Mouse (Mus musculus) lung, adult 2 months (tissue): ENCODE data around the gene Atf4.

Experiments used
- CTCF ChIP-seq: fragments of 200-500 bp; IDR thresholded peaks from 2 replicates; pipeline ENCODE4 v1.5.1; 2011; ENCODE audit warnings: mild to moderate bottlenecking, low read length, control low read depth; ENCODE audit not compliant: insufficient read depth
- POLR2A ChIP-seq: fragments of 200-500 bp; IDR thresholded peaks from 2 replicates; pipeline ENCODE4 v1.6.1; 2011; ENCODE audit warnings: low read depth, mild to moderate bottlenecking, control low read depth, low read length, borderline replicate concordance; ENCODE audit errors: extremely low read depth

DNA sequence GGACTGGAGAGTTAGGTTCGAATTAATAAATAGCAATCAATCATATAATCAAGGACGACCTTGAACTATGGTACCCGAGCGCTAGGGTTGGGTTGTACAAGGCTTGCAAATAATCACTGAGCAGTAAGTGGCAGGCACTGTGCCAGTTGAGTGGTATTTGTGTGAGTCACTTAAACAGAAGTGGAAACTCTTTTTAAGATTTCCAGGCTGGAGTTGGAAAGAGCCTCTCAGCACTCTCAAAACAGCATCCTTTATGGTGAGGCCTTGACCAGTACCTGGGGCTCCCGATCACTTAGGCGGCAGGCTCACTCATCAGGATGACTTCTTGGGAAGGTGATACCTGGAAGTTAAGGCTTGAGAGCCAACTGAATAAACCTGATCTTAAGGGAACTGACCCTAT lies 777 bp upstream of the Atf4 start:
- TF ChIP-seq CTCF (no peak), POLR2A (no peak)
